Mouse (Mus musculus) heart, postnatal 0 days (tissue): ENCODE results near the gene Smtnl2.
"Not testable (repeated sequence)": the region's sequence is repeated elsewhere in the genome, so short reads cannot be mapped to it uniquely, and the experiment has no call there.

Source experiments
- CTCF ChIP-seq: IDR thresholded peaks from 2 replicates; pipeline ENCODE4 v1.5.1; 2016; ENCODE audit warnings: antibody characterized with exemption, control low read depth, low read depth
- EP300 ChIP-seq: IDR thresholded peaks from 2 replicates; pipeline ENCODE4 v1.6.1; 2016; ENCODE audit warnings: antibody characterized with exemption, low read depth

GRCm38 (mm10) chr11:72343238-72343625, 68.3 kb downstream of the Smtnl2 start:
- not testable (repeated sequence) for TF ChIP-seq EP300, CTCF
